Mouse (Mus musculus): ENCODE measurements around the gene Gm10309.

DNA sequence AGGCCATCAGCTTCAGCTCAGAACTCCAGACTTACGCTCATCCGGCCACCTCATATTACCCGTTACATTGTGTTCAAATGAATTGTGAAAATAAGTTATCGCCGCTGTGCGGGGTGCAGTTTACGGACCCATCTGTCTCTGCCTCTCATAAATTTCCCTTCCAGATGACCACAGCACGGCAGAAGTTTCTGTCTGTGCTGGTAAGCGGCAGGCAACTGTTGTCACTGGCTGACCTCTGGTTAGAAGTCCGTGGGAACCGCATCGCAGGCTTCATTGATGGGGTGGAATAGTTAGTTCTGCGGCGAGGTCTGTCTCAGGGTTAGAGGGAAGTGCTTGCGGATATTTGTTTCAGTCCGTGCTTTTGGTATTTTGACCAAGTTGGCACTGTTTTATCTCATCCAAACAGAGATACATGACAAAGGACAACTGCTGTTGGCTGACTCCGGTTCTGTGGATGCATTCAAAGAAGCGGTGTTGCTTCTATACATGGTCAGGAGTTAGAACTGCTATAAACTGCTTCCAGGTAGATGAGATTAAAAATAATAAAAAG, 34.9 kb upstream of the Gm10309 start:
- TF ChIP-seq CTCF (IDR thresholded peaks at IDR 0.05; ENCODE audit: extremely low read depth, insufficient read depth, low read length) (no peak), POLR2A (IDR thresholded peaks at IDR 0.05; ENCODE audit: extremely low read depth, insufficient read depth, low read length) (no peak)

Measured in cortical plate, adult 2 months (tissue).